ENCODE assay signal across 10 mouse cellular contexts in the genomic region with DNA sequence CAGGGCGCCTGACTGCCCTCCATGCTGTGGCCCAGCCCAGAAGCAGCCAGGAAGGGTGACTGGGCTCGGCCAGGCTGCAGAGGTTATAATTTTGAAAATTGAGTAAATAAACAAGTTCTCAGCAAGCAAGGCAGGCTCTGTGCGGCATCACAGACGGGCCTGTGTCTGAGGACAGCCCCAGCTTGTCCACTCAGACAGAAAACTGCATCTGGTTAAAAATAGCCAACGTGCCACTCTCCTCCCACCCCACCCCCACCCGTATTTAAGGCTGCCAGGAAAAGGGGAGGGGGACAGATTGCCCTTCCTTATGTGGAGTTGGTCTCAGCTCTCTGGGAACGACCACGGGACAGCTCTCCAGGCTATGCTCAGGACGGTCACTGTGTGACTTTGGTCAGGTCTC. TPM values are rescaled to one million over a fixed set of nuclear protein-coding genes. Genes with fewer than 3 reads are reported as not detected.
DNase-seq lines count a peak whose midpoint lies in the region; ATAC-seq and TF ChIP-seq lines count a peak whose summit lies in the region.
"Had no signal": no experiment of that assay in that cellular context is flagged by ENCODE, and none has a peak within 500 bp of the region (broad histone marks: within the 10 kb centered on the region; RNA-seq: fewer than 3 reads in every experiment).

No protein-coding gene starts in this region.

- no peak for ATAC-seq in kidney, embryonic 15.5 days (replicated peaks; ENCODE audit: low FRiP score)
- ATAC-seq in forebrain, embryonic 13.5 days = no peak
- ATAC-seq in limb, embryonic 14.5 days (ENCODE audit: low FRiP score, low read depth) = peak; percentile 62

- peak overlapping the region; percentile 84 for H3K27ac ChIP-seq in kidney, embryonic 15.5 days
- H3K27ac ChIP-seq in forebrain, embryonic 13.5 days = no peak overlapping the region
- peak overlapping the region; percentile 81 for H3K27ac ChIP-seq in limb, embryonic 14.5 days (replicated peaks; ENCODE audit: low read depth, low read length)

- peaks cover 63% of the 10 kb centered on the region for H3K4me1 ChIP-seq in kidney, embryonic 15.5 days
- H3K4me1 ChIP-seq in forebrain, embryonic 13.5 days = peaks cover 11% of the 10 kb centered on the region
- peaks cover 27% of the 10 kb centered on the region for H3K4me1 ChIP-seq in limb, embryonic 14.5 days (ENCODE audit: control insufficient read depth, insufficient read depth, low read length)

- TF ChIP-seq POLR2A in limb, embryonic 14.5 days (IDR thresholded peaks at IDR 0.05; ENCODE audit: borderline replicate concordance, extremely low read depth, insufficient read depth, insufficient read length) = no peak

- no peak overlapping the region for H3K4me2 ChIP-seq in kidney, embryonic 15.5 days
- H3K4me2 ChIP-seq in forebrain, embryonic 13.5 days = no peak overlapping the region
- H3K4me2 ChIP-seq in limb, embryonic 14.5 days (replicated peaks; ENCODE audit: low read depth, low read length, severe bottlenecking) = no peak overlapping the region; the same call in 1 of the 2 replicates

- WGBS in kidney, embryonic 15.5 days = 12% methylated on average over 9 of the region's 9 CpGs
- 44% methylated on average over 9 of the region's 9 CpGs for WGBS in forebrain, embryonic 13.5 days
- 11% methylated on average over 9 of the region's 9 CpGs for WGBS in limb, embryonic 14.5 days

- H3K27me3 ChIP-seq in kidney, embryonic 15.5 days = no peaks in the 10 kb centered on the region
- no peaks in the 10 kb centered on the region for H3K27me3 ChIP-seq in forebrain, embryonic 13.5 days
- no peaks in the 10 kb centered on the region for H3K27me3 ChIP-seq in limb, embryonic 14.5 days (ENCODE audit: control insufficient read depth, insufficient read depth, low read length)

- no peaks in the 10 kb centered on the region; the same call in 1 of the 2 replicates for H3K36me3 ChIP-seq in kidney, embryonic 15.5 days
- no peaks in the 10 kb centered on the region for H3K36me3 ChIP-seq in forebrain, embryonic 13.5 days (ENCODE audit: poor library complexity, severe bottlenecking)
- H3K36me3 ChIP-seq in limb, embryonic 14.5 days (ENCODE audit: control insufficient read depth, insufficient read depth, low read length) = peaks cover 4% of the 10 kb centered on the region

- H3K9ac ChIP-seq in kidney, embryonic 15.5 days = no peak overlapping the region
- H3K9ac ChIP-seq in forebrain, embryonic 13.5 days = peak overlapping the region; percentile 40; the same call in 1 of the 2 replicates
- H3K9ac ChIP-seq in limb, embryonic 14.5 days (ENCODE audit: low read depth, low read length, severe bottlenecking) = peak overlapping the region; percentile 45

- H3K9me3 ChIP-seq in kidney, embryonic 15.5 days (replicated peaks) = no peaks in the 10 kb centered on the region
- H3K9me3 ChIP-seq in forebrain, embryonic 13.5 days (replicated peaks) = no peaks in the 10 kb centered on the region
- H3K9me3 ChIP-seq in limb, embryonic 14.5 days (ENCODE audit: control insufficient read depth, low read length) = no peaks in the 10 kb centered on the region

- DNase-seq in kidney, postnatal 4 days = no peak
- peak; percentile 32 for DNase-seq in embryo, embryonic 9.5 days (ENCODE audit: extremely low spot score)
- DNase-seq in limb, embryonic 14.5 days (ENCODE audit: low spot score) = no peak
- no peak for DNase-seq in left cerebral cortex, adult 18-20 months (ENCODE audit: low spot score in 2 of 2)
- DNase-seq in cerebellum, postnatal 4 days (ENCODE audit: low spot score in 2 of 2) = no peak
- no peak for DNase-seq in left cerebral cortex, adult 11 months (ENCODE audit: low spot score)
- DNase-seq: adrenal gland, postnatal 25 days; kidney, adult 9 months had no signal

- no peak overlapping the region for H3K4me3 ChIP-seq in kidney, embryonic 15.5 days (replicated peaks)
- H3K4me3 ChIP-seq in forebrain, embryonic 13.5 days = no peak overlapping the region
- H3K4me3 ChIP-seq in limb, embryonic 14.5 days (replicated peaks; ENCODE audit: low read length) = no peak overlapping the region

RNA-seq across cellular contexts. Expression of gene Fam129b, which starts 12.1 kb away (rescaled TPM):
- polyA plus RNA-seq in kidney, embryonic 15.5 days (2015; fragmentation: Nextera tagmentation; extraction: Ambion mirVana) = 44.5 and 47.7 TPM in 2 replicates
- 21.1 and 23.7 TPM in 2 replicates for polyA plus RNA-seq in forebrain, embryonic 13.5 days (2015; fragmentation: Nextera tagmentation; extraction: Ambion mirVana)
- 73.5 and 81.0 TPM in 2 replicates for polyA plus RNA-seq in limb, embryonic 14.5 days (2012; rRNA removed)
- polyA plus RNA-seq in limb, embryonic 14.5 days (2014; fragmentation: Nextera tagmentation; extraction: Ambion mirVana) = 45.9 and 46.2 TPM in 2 replicates
- total RNA-seq in left cerebral cortex, adult 18-20 months (2021) = 10 to 100 TPM; 29.6 to 35.3 TPM

RNA-seq across cellular contexts. Expression of gene Stxbp1, which starts 41.0 kb away (rescaled TPM):
- 16.5 and 19.3 TPM in 2 replicates for polyA plus RNA-seq in kidney, embryonic 15.5 days (2015; fragmentation: Nextera tagmentation; extraction: Ambion mirVana)
- 97.5 and 109 TPM in 2 replicates for polyA plus RNA-seq in forebrain, embryonic 13.5 days (2015; fragmentation: Nextera tagmentation; extraction: Ambion mirVana)
- polyA plus RNA-seq in limb, embryonic 14.5 days (2012; rRNA removed) = 22.2 and 22.3 TPM in 2 replicates
- 15.8 and 20.8 TPM in 2 replicates for polyA plus RNA-seq in limb, embryonic 14.5 days (2014; fragmentation: Nextera tagmentation; extraction: Ambion mirVana)
- total RNA-seq in left cerebral cortex, adult 18-20 months (2021) = 1,000 to 10,000 TPM in 1 of 2 experiments, 100 to 1,000 TPM in 1; 951 to 1,006 TPM
